Mouse (Mus musculus): Measurements from ENCODE around the gene Pum1. TPM values are rescaled to one million over a fixed set of nuclear protein-coding genes. Genes with fewer than 3 reads are reported as not detected.

The Pum1 gene
- total and polyA plus RNA-seq, 3 experiments, result 42.7 to 122 (median 43.5) TPM

- Histone ChIP-seq H3K27me3 (ENCODE audit: insufficient read depth, low read length) (peaks cover 7% of the 10 kb centered on the region; the same call in 1 of the 2 replicates), H3K4me3 (ENCODE audit: low read depth, low read length) (no peak overlapping the region), H3K9me3 (replicated peaks) (no peaks in the 10 kb centered on the region), H3K4me1 (ENCODE audit: insufficient read depth, low read depth, low read length) (no peaks in the 10 kb centered on the region), H3K36me3 (replicated peaks) (no peaks in the 10 kb centered on the region)
- DNase-seq (ENCODE audit: low spot score) (no peak), ATAC-seq (ENCODE audit: extremely low read depth, insufficient number of reproducible peaks, low FRiP score, poor library complexity, severe bottlenecking) (no peak)
- TF ChIP-seq POLR2AphosphoS5 (IDR thresholded peaks at IDR 0.05; ENCODE audit: insufficient replicate concordance, low read depth, low read length), result no peak
Measured at GRCm38 (mm10) chr4:130828851-130829673, 165.9 kb downstream of the Pum1 start.

Other genes starting within 250 kb of the Pum1 start
- not detected in 2 replicates for gene Nkain1, start 89.1 kb upstream of the Pum1 start, total RNA-seq (2014; fragmentation: Nextera tagmentation)
- not detected in 2 replicates for gene Nkain1, start 89.1 kb upstream of the Pum1 start, total RNA-seq (2017)
- not detected in 2 replicates for gene Nkain1, start 89.1 kb upstream of the Pum1 start, polyA plus RNA-seq (2012)
- gene Sdc3, start 129.2 kb downstream of the Pum1 start, total RNA-seq (2014; fragmentation: Nextera tagmentation), result 0.29 and 15.7 TPM in 2 replicates
- gene Sdc3, start 129.2 kb downstream of the Pum1 start, total RNA-seq (2017), result 0.05 and 0.06 TPM in 2 replicates
- gene Sdc3, start 129.2 kb downstream of the Pum1 start, polyA plus RNA-seq (2012), result 0.01 TPM in 1 of 2 replicates, not detected in the other
- 717 and 822 TPM in 2 replicates for gene Laptm5, start 249.8 kb downstream of the Pum1 start, total RNA-seq (2014; fragmentation: Nextera tagmentation)
- 184 and 222 TPM in 2 replicates for gene Laptm5, start 249.8 kb downstream of the Pum1 start, total RNA-seq (2017)
- gene Laptm5, start 249.8 kb downstream of the Pum1 start, polyA plus RNA-seq (2012), result 540 and 565 TPM in 2 replicates

All from G1E (cell line).